Mouse (Mus musculus) adrenal gland, postnatal 14 days (tissue): Measurements from ENCODE around the gene Olfr1079. TPM values are rescaled to one million over a fixed set of nuclear protein-coding genes. Genes with fewer than 3 reads are reported as not detected.
"Not testable (repeated sequence)": the region's sequence is repeated elsewhere in the genome, so short reads cannot be mapped to it uniquely, and the experiment has no call there.

ENCODE experiments used
- DNase-seq: peaks from one replicate; pipeline ENCODE4 v3.0.0; 2021; ENCODE audit warnings: mixed read lengths
- long read RNA-seq, 2 experiments: library from polyadenylated mRNA; stranded (forward); transcript quantifications; one replicate each; pipeline ENCODE4 v2.0.0; 2021
- total RNA-seq: library from RNA; stranded (reverse); gene quantifications from 2 replicates; pipeline ENCODE4 v1.2.3, GENCODE M21; 2021

Olfr1079 gene
- not detected in 2 replicates for total RNA-seq
- long read RNA-seq, experiment 1, result 0 reads
- long read RNA-seq, experiment 2, result 0 reads

DNA sequence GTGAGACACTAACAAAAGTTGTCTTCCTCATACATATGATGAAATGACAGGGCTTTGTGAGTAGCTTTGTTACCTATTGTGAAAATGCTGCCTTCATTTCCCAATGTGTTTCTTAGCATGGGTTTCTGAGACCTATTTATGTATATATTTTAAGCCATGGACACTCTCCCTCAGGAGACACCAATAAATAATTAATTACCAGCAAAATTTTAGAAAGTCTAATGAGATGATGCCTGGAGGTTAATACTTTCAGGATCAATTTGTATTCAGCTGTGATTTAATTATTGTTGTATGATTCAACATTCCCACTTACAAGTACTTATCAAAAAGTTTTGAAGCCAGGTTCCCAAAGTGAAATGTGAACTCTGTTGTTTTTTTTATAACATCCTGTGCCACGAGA, at the start of gene Olfr1079:
Gene Olfr1079, minus strand, starts transcription at position 101 of the 400 bp plus-strand sequence.
- DNase-seq, result no peak

DNA sequence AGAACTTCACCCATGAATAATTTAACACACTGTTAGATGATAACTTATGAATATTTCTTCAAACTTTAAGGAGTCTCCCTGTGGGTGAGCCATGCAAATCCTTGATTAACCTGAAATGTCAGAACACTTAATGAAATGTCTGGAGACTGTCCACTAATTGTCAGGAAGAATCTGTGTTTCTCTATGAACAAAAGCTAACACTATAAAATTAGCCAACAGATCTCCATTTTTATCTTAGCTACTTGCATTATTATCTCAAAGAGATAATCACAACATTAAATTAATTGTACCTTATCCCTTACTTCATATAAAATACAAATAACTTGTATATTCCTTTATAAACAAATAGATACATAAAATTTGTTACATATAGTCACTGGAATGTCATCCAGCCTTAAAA, 15.9 kb upstream of the Olfr1079 start, which contains the start of gene Olfr1080:
Gene Olfr1080, minus strand, starts transcription at position 101 of the 400 bp plus-strand sequence.
- DNase-seq, result not testable (repeated sequence)

DNA sequence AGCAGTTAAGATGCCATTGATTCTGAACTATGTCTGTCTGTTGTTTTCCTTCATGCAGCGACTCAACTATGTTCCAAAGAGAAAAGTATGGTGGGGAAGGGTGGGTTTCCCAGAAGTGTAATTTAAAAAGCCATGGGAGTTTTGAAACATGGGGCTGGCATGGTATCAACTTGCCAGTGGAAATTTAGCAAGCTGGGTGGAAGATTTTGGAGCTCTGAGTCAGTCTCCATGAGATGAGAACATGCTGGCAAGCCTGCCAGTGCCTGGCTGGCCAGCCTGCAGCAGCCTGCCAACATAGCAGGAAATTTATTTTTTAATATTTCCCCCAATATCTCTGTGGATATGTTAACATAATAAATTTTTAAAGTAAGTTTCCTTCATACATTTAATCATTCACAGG, 11.3 kb downstream of the Olfr1079 start:
- no peak for DNase-seq

DNA sequence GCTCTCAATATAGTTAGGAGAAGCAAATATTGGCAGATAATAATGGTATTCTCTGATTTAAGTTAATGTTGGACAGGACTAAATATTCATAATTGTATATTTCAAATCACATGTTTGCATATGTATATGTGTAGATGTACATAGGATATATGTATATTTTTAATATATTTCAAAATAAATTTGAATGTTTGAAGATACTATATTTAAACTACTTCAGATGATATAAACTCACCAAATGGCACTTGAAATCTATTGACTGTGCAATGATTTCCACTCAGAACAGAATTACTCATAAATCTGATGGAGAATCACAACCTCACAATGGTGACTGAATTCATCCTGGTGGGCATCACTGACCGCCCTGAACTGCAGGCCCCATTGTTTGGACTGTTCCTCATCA, 34.1 kb downstream of the Olfr1079 start, which contains the start of gene Olfr1076:
Gene Olfr1076, plus strand, starts transcription at position 301 of the 400 bp plus-strand sequence.
- no peak for DNase-seq

DNA sequence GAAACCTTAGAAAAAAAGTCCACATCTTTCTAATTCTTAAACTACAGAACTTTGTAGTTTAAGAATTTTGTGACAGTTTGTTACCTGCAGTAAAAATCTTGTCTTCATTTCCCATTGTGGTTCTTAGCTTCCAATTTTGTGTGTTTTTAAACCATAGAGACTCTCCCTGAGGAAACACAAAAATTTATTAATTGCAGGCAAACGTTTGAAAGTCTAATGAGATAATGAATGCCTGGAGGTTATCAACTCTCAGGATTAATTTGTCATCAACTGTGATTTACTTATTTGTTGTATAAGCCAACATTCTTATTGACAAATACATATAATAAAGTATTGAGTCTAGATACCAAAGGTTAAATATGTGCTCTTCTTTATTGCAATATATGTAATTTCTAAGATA, 55.0 kb downstream of the Olfr1079 start, which contains the start of gene Olfr228:
Gene Olfr228, minus strand, starts transcription at position 101 of the 400 bp plus-strand sequence.
- no peak for DNase-seq

Other genes starting within 250 kb of the Olfr1079 start
- not detected in 2 replicates for gene Olfr1053, start 227.2 kb downstream of the Olfr1079 start, total RNA-seq
- not detected in 2 replicates for gene Olfr1054, start 207.0 kb downstream of the Olfr1079 start, total RNA-seq
- not detected in 2 replicates for gene Olfr1055, start 192.2 kb downstream of the Olfr1079 start, total RNA-seq
- gene Olfr1056, start 180.0 kb downstream of the Olfr1079 start, total RNA-seq, result not detected in 2 replicates
- not detected in 2 replicates for gene Olfr1057, start 164.1 kb downstream of the Olfr1079 start, total RNA-seq
- gene Olfr1058, start 153.9 kb downstream of the Olfr1079 start, total RNA-seq, result not detected in 2 replicates
- not detected in 2 replicates for gene Olfr1061, start 128.4 kb downstream of the Olfr1079 start, total RNA-seq
- gene Olfr1062, start 115.7 kb downstream of the Olfr1079 start, total RNA-seq, result not detected in 2 replicates
- gene Olfr1065, start 91.9 kb downstream of the Olfr1079 start, total RNA-seq, result not detected in 2 replicates
- gene Olfr1066, start 86.2 kb downstream of the Olfr1079 start, total RNA-seq, result not detected in 2 replicates
- gene Olfr228, start 55.1 kb downstream of the Olfr1079 start, total RNA-seq, result not detected in 2 replicates
- gene Olfr1076, start 34.0 kb downstream of the Olfr1079 start, total RNA-seq, result not detected in 2 replicates
- not detected in 2 replicates for gene Olfr1080, start 15.8 kb upstream of the Olfr1079 start, total RNA-seq
- gene Olfr1082, start 56.5 kb upstream of the Olfr1079 start, total RNA-seq, result not detected in 2 replicates
- gene Olfr1084, start 97.2 kb upstream of the Olfr1079 start, total RNA-seq, result not detected in 2 replicates
- not detected in 2 replicates for gene Olfr1085, start 119.5 kb upstream of the Olfr1079 start, total RNA-seq
- not detected in 2 replicates for gene Olfr1086, start 137.6 kb upstream of the Olfr1079 start, total RNA-seq
- not detected in 2 replicates for gene Olfr1087, start 155.9 kb upstream of the Olfr1079 start, total RNA-seq
- gene Olfr1089, start 191.2 kb upstream of the Olfr1079 start, total RNA-seq, result not detected in 2 replicates
- gene Olfr1090, start 216.5 kb upstream of the Olfr1079 start, total RNA-seq, result not detected in 2 replicates
- not detected in 2 replicates for gene Olfr1093, start 240.0 kb upstream of the Olfr1079 start, total RNA-seq